Mouse (Mus musculus) embryonic fibroblast, embryonic 13.5 days (primary cell): ENCODE results near the gene Pex5.

Experiments
- CTCF ChIP-seq: IDR thresholded peaks from 2 replicates; pipeline ENCODE4 v1.5.1; 2011; ENCODE audit warnings: mild to moderate bottlenecking, control low read depth, low read length, moderate library complexity, borderline replicate concordance; ENCODE audit not compliant: insufficient read depth
- POLR2A ChIP-seq: IDR thresholded peaks from 2 replicates; pipeline ENCODE4 v1.6.1; 2011; ENCODE audit warnings: low read depth, mild to moderate bottlenecking, control low read depth, low read length, moderate library complexity

- TF ChIP-seq POLR2A: no peak
- TF ChIP-seq CTCF: no peak
These were observed 12.4 kb upstream of the Pex5 start for GRCm38 (mm10) chr6:124427289-124427688.
